Mouse (Mus musculus): ENCODE results near the gene Sis. TPM values are rescaled to one million over a fixed set of nuclear protein-coding genes. Genes with fewer than 3 reads are reported as not detected.

Sis gene
- polyA plus RNA-seq (2017; shearing (Covaris generic)) = not detected

GRCm38 (mm10) chr3:72967675-72968074 lies at the start of gene Sis:
TSS of gene Sis (minus strand) at chr3:72967863.

Other genes with a start within 250 kb of the Sis start
- gene Slitrk3, start 89.9 kb upstream of the Sis start, polyA plus RNA-seq (2017; shearing (Covaris generic)) = not detected